Mouse (Mus musculus): ENCODE data around the gene Galc.
"Not testable (repeated sequence)": the region's sequence is repeated elsewhere in the genome, so short reads cannot be mapped to it uniquely, and the experiment has no call there.

- not testable (repeated sequence) for TF ChIP-seq UBTF (IDR thresholded peaks at IDR 0.05; ENCODE audit: borderline replicate concordance, insufficient read depth, low read depth, low read length); EP300 (IDR thresholded peaks at IDR 0.05; ENCODE audit: low read depth in 1 of 2, low read length in 2 of 2); NRF1 (IDR thresholded peaks at IDR 0.05; ENCODE audit: insufficient read depth, low read depth, low read length, poor library complexity, severe bottlenecking); CTCF (IDR thresholded peaks at IDR 0.05 in 2 of 3, conservative IDR thresholded peaks at IDR 0.05 in 1 of 3; ENCODE audit: control insufficient read depth in 1 of 3, insufficient read depth in 1 of 3, low read depth in 2 of 3, low read length in 3 of 3, poor library complexity in 1 of 3, severe bottlenecking in 1 of 3); POLR2A (IDR thresholded peaks at IDR 0.05; ENCODE audit: control insufficient read depth in 1 of 2, insufficient read depth in 1 of 2, low read depth in 1 of 2, low read length in 2 of 2, poor library complexity in 1 of 2); POLR2AphosphoS2 (IDR thresholded peaks at IDR 0.05; ENCODE audit: low read length); CHD2 (IDR thresholded peaks at IDR 0.05; ENCODE audit: low read length); HCFC1 (IDR thresholded peaks at IDR 0.05; ENCODE audit: low read depth, low read length); TCF12 (IDR thresholded peaks at IDR 0.05; ENCODE audit: low read depth, low read length); ZC3H11A (IDR thresholded peaks at IDR 0.05; ENCODE audit: low read depth, low read length); SIN3A (IDR thresholded peaks at IDR 0.05; ENCODE audit: low read length); USF1 (IDR thresholded peaks at IDR 0.05; ENCODE audit: low read depth, low read length); BHLHE40 (IDR thresholded peaks at IDR 0.05; ENCODE audit: borderline replicate concordance, low read depth, low read length)
These were observed 20.8 kb downstream of the Galc start for GRCm38 (mm10) chr12:98238478-98238877.

All from MEL (cell line).